Mouse (Mus musculus) granulocyte monocyte progenitor cell, adult 5-6 weeks (primary cell): Measurements from ENCODE around the gene Fbxl13. TPM values are rescaled to one million over a fixed set of nuclear protein-coding genes. Genes with fewer than 3 reads are reported as not detected.
A peak's percentile ranks its signal among the peaks of the same experiment; 100 is the strongest.

Experiments used
- ATAC-seq: replicated peaks from 2 replicates; pipeline ENCODE4 v1.8.0; 2016; ENCODE audit warnings: mild to moderate bottlenecking, moderate TSS enrichment, inconsistent platforms; ENCODE audit not compliant: poor library complexity, severe bottlenecking
- total RNA-seq, 2 experiments: library from RNA; stranded (forward) in 1 of 2; stranded (reverse) in 1 of 2; fragments of 200-712, 200-1000 nt in 1 of 2; fragments of >200 nt in 1 of 2; fragmentation: Nextera tagmentation in 1 of 2; gene quantifications; 2 replicates each; pipeline ENCODE4 v1.2.3; 2014 to 2017

Gene Fbxl13
- total RNA-seq, 2 experiments from 2014 or later = not detected

GRCm38 (mm10) chr5:21529110-21529720 is 116.2 kb downstream of the Fbxl13 start:
- ATAC-seq = peak; percentile 85

- ATAC-seq = peak; percentile 86
These were observed 117.2 kb downstream of the Fbxl13 start for GRCm38 (mm10) chr5:21528068-21528842.

GRCm38 (mm10) chr5:21527488-21527911 is 117.9 kb downstream of the Fbxl13 start:
- ATAC-seq = no peak

GRCm38 (mm10) chr5:21526835-21527485 is 118.5 kb downstream of the Fbxl13 start:
- ATAC-seq = no peak

- ATAC-seq = no peak
These were observed 126.3 kb downstream of the Fbxl13 start for GRCm38 (mm10) chr5:21519166-21519565.

- ATAC-seq = no peak
These were observed 127.2 kb downstream of the Fbxl13 start for GRCm38 (mm10) chr5:21518207-21518606.

- ATAC-seq = peak; percentile 95
These were observed 127.9 kb downstream of the Fbxl13 start for GRCm38 (mm10) chr5:21517562-21517961.

GRCm38 (mm10) chr5:21513363-21513762 is 132.1 kb downstream of the Fbxl13 start:
- no peak for ATAC-seq

- ATAC-seq = peak; percentile 83
These were observed 135.6 kb downstream of the Fbxl13 start for GRCm38 (mm10) chr5:21509801-21510200.

GRCm38 (mm10) chr5:21506887-21507286 is 138.5 kb downstream of the Fbxl13 start:
- no peak for ATAC-seq

GRCm38 (mm10) chr5:21505159-21505558 is 140.3 kb downstream of the Fbxl13 start:
- peak; percentile 79 for ATAC-seq

- no peak for ATAC-seq
These were observed 142.4 kb downstream of the Fbxl13 start for GRCm38 (mm10) chr5:21502936-21503610.

- ATAC-seq = no peak
These were observed 144.5 kb downstream of the Fbxl13 start for GRCm38 (mm10) chr5:21500941-21501340.

GRCm38 (mm10) chr5:21500133-21500532 is 145.3 kb downstream of the Fbxl13 start:
- ATAC-seq = no peak

GRCm38 (mm10) chr5:21498925-21499324 is 146.5 kb downstream of the Fbxl13 start:
- no peak for ATAC-seq

GRCm38 (mm10) chr5:21498490-21498889 is 146.9 kb downstream of the Fbxl13 start:
- ATAC-seq = no peak

- no peak for ATAC-seq
These were observed 148.6 kb downstream of the Fbxl13 start for GRCm38 (mm10) chr5:21496881-21497280.

- ATAC-seq = no peak
These were observed 149.1 kb downstream of the Fbxl13 start for GRCm38 (mm10) chr5:21496321-21496720.

GRCm38 (mm10) chr5:21494781-21495180 is 150.7 kb downstream of the Fbxl13 start:
- ATAC-seq = no peak

GRCm38 (mm10) chr5:21493294-21493999 is 152.0 kb downstream of the Fbxl13 start:
- ATAC-seq = no peak
